Mouse (Mus musculus): ENCODE results near the gene Rpl21.

Rpl21 gene

GRCm38 (mm10) chr5:146867246-146867945, 34.7 kb downstream of the Rpl21 start:
- peak; percentile 96 for DNase-seq (ENCODE audit: extremely low read depth, low read depth)

GRCm38 (mm10) chr5:146867946-146868314, 35.2 kb downstream of the Rpl21 start:
- no peak for DNase-seq (ENCODE audit: extremely low read depth, low read depth)

GRCm38 (mm10) chr5:146872981-146873631, 40.4 kb downstream of the Rpl21 start:
- DNase-seq (ENCODE audit: extremely low read depth, low read depth), result no peak

GRCm38 (mm10) chr5:146876024-146876423, 43.3 kb downstream of the Rpl21 start:
- DNase-seq (ENCODE audit: extremely low read depth, low read depth), result no peak

GRCm38 (mm10) chr5:146877882-146878281, 45.2 kb downstream of the Rpl21 start:
- DNase-seq (ENCODE audit: extremely low read depth, low read depth), result peak; percentile 55

- no peak for DNase-seq (ENCODE audit: extremely low read depth, low read depth)
These were observed 49.6 kb downstream of the Rpl21 start for GRCm38 (mm10) chr5:146882261-146882660.

- no peak for DNase-seq (ENCODE audit: extremely low read depth, low read depth)
These were observed 50.4 kb downstream of the Rpl21 start for GRCm38 (mm10) chr5:146883053-146883452.

GRCm38 (mm10) chr5:146883486-146884272, 51.0 kb downstream of the Rpl21 start:
- no peak for DNase-seq (ENCODE audit: extremely low read depth, low read depth)
